Mouse (Mus musculus) cerebellum, adult 2 months (tissue): ENCODE data around the gene Tmem95.

Experiments
- CTCF ChIP-seq: fragments of 200-500 bp; IDR thresholded peaks from 2 replicates; pipeline ENCODE4 v1.5.1; 2011; ENCODE audit warnings: low read depth, mild to moderate bottlenecking, control low read depth, low read length, moderate library complexity, borderline replicate concordance; ENCODE audit not compliant: insufficient read depth
- POLR2A ChIP-seq: fragments of 200-500 bp; IDR thresholded peaks from 2 replicates; pipeline ENCODE4 v1.6.1; 2011; ENCODE audit warnings: low read length, control low read depth, borderline replicate concordance; ENCODE audit not compliant: insufficient read depth

DNA sequence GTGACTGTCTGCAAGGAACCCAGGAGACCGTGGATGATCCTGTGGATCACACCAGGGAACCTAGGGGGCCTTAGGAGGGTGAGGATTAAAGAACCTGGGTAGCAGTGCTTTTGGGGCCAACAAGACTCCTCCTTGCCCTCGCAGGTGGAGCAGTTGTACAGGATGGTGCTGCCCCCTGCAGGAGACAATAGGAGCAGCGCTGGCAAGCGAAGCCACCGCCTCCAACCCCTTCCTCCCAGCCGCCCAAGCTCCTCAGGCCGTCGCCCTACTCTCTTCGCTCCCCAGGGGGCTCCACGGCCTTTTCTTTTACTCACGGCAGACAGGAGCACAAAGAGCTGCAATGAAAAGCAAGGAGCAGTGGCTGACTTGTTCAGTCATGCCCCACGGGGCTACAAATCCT is 951 bp downstream of the Tmem95 start:
- TF ChIP-seq CTCF (peak; percentile 83), POLR2A (no peak)
